Mouse (Mus musculus) thymus, postnatal 0 days (tissue): ENCODE measurements around the gene Tubb5. TPM values are rescaled to one million over a fixed set of nuclear protein-coding genes. Genes with fewer than 3 reads are reported as not detected.
"Not testable (repeated sequence)": the region's sequence is repeated elsewhere in the genome, so short reads cannot be mapped to it uniquely, and the experiment has no call there.

Source experiments
- DNase-seq: peaks from one replicate; pipeline ENCODE4 v3.0.0-alpha.2; 2015; ENCODE audit warnings: low spot score
- polyA plus RNA-seq: library from polyadenylated mRNA; unstranded; fragments of >200 nt; fragmentation: Nextera tagmentation; extraction: Ambion mirVana; gene quantifications from 2 replicates; pipeline ENCODE4 v1.2.1, GENCODE M21; 2015

The Tubb5 gene
- polyA plus RNA-seq, 1 experiment from 2014 or later, result 997 TPM

- peak; percentile 80 for DNase-seq
Observed at GRCm38 (mm10) chr17:35861198-35861857, 23.2 kb upstream of the Tubb5 start, which contains the start of gene Nrm. Nrm (plus strand) TSS chr17:35861318.

GRCm38 (mm10) chr17:35860831-35861197 lies 22.7 kb upstream of the Tubb5 start:
- no peak for DNase-seq

GRCm38 (mm10) chr17:35859835-35860234 lies 21.7 kb upstream of the Tubb5 start:
- DNase-seq, result no peak

- no peak for DNase-seq
Observed at GRCm38 (mm10) chr17:35859371-35859770, 21.3 kb upstream of the Tubb5 start.

GRCm38 (mm10) chr17:35850974-35851373 lies 12.9 kb upstream of the Tubb5 start:
- no peak for DNase-seq

- no peak for DNase-seq
Observed at GRCm38 (mm10) chr17:35848112-35848511, 10.0 kb upstream of the Tubb5 start.

- DNase-seq, result no peak
Observed at GRCm38 (mm10) chr17:35843514-35843913, 5.4 kb upstream of the Tubb5 start.

- DNase-seq, result no peak
Observed at GRCm38 (mm10) chr17:35842006-35842405, 3.9 kb upstream of the Tubb5 start.

- peak; percentile 100 for DNase-seq
Observed at GRCm38 (mm10) chr17:35841076-35841950, 3.2 kb upstream of the Tubb5 start, which contains the start of gene Mdc1. Mdc1 (plus strand) TSS chr17:35841515.

GRCm38 (mm10) chr17:35840561-35840960 lies 2.5 kb upstream of the Tubb5 start:
- no peak for DNase-seq

GRCm38 (mm10) chr17:35839002-35839401 lies 896 bp upstream of the Tubb5 start:
- not testable (repeated sequence) for DNase-seq

GRCm38 (mm10) chr17:35838570-35838969 lies 464 bp upstream of the Tubb5 start:
- DNase-seq, result no peak

- peak; percentile 73 for DNase-seq
Observed at GRCm38 (mm10) chr17:35837487-35837886, 619 bp downstream of the Tubb5 start.

GRCm38 (mm10) chr17:35836991-35837422 lies 1.1 kb downstream of the Tubb5 start:
- peak; percentile 93 for DNase-seq

- DNase-seq, result peak; percentile 88
Observed at GRCm38 (mm10) chr17:35836178-35836965, 1.7 kb downstream of the Tubb5 start.

- no peak for DNase-seq
Observed at GRCm38 (mm10) chr17:35835424-35836140, 2.5 kb downstream of the Tubb5 start.

- DNase-seq, result no peak
Observed at GRCm38 (mm10) chr17:35834696-35835422, 3.2 kb downstream of the Tubb5 start.

- no peak for DNase-seq
Observed at GRCm38 (mm10) chr17:35833894-35834293, 4.2 kb downstream of the Tubb5 start.

- no peak for DNase-seq
Observed at GRCm38 (mm10) chr17:35833239-35833751, 4.8 kb downstream of the Tubb5 start.
